Mouse (Mus musculus) erythroblast, adult 5-6 weeks (primary cell): ENCODE results near the gene Nt5dc3. TPM values are rescaled to one million over a fixed set of nuclear protein-coding genes. Genes with fewer than 3 reads are reported as not detected.
A peak's percentile ranks its signal among the peaks of the same experiment; 100 is the strongest.

ENCODE experiments used
- ATAC-seq: replicated peaks from 2 replicates; pipeline ENCODE4 v1.8.0; 2016; ENCODE audit warnings: moderate number of reproducible peaks, mild to moderate bottlenecking, moderate TSS enrichment, inconsistent platforms; ENCODE audit not compliant: poor library complexity, low FRiP score, severe bottlenecking
- total RNA-seq, 2 experiments: library from RNA; stranded (forward) in 1 of 2; stranded (reverse) in 1 of 2; fragments of 150-400 nt in 1 of 2; fragments of 200-764, 138-1000 nt in 1 of 2; gene quantifications; 2 replicates each; pipeline versions ENCODE4 v1.2.3 to v1.2.4; 2015 to 2017; ENCODE audit warnings: low replicate concordance in 2 of 2

The Nt5dc3 gene
- total RNA-seq (2015; ENCODE audit: low replicate concordance) (1.3 and 1.5 TPM in 2 replicates), total RNA-seq (2017; ENCODE audit: low replicate concordance) (0.17 and 0.70 TPM in 2 replicates)

GRCm38 (mm10) chr10:86778398-86779116 is at the start of gene Nt5dc3:
Gene Nt5dc3, plus strand, starts transcription at chr10:86779005.
- peak; percentile 96 for ATAC-seq

DNA sequence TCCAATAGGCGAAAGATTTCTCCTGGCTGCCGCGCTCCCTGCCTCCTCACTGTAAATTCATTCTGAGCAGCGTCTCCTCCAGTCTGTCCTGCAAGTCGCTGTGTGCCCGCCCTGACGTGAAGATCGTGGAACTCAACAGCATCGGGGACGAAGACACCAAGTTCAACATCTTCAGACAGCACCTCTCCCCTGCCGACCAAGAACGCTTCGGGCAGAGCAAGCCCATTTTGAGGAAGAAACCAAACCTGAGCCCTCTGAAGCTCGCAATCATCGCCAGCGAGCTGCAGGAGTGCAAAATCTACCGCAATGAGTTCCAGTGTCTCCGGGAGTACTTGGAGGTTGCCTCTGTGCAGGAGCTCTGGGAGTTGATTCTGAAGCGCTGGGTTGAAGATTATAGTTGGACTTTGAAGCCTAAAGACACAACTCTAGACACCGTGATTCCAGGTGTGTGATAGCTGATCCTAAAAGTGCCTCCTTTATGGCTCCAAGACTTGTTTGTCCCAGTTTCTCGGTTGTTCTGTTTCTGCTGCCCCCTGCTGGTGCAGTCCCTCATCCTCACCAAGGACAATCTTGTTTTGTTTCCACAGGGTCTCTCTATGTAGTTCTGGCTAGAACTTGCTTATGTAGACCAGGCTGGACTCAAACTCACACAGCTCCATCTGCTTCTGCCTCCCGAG is 47.8 kb upstream of the Nt5dc3 start:
- peak; percentile 74 for ATAC-seq

DNA sequence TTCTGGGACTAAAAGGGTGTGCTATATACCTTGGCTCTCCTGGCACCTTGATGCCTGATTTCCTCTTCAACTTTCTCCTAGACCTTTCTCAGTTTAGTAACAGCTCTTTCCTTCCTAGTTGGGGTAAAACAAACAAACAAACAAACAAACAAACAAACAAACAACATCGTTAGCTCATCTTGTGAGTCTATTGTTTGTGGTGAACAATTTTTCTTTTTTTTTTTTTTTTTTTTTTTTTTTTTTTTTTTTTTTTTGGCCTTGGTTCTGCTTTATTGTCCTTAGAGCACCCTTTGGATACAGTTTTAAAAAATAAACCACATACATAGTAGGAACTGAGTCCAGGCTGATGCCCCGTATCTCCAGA is 47.3 kb upstream of the Nt5dc3 start:
- no peak for ATAC-seq

- no peak for ATAC-seq
These were observed 43.8 kb upstream of the Nt5dc3 start for GRCm38 (mm10) chr10:86735036-86735435.

DNA sequence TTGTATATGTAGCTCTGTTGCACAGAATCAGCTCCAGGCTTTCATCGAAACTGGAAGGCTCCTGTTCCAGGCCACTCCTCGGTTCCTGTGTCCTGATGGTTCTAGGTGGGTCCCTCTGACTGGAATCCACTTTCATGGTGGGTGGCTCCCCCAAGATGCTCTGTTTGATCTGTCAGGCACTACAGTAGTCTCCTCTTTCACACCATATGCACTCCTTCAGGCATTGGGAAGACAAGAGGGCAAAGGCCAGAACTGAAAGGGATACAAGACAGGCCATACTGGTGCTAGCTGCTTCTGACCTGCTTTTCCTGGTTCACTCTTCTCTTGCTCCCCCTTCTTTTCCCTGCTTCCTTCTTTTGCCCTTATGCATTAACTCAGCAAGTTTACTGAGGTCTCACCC is 35.9 kb upstream of the Nt5dc3 start:
- no peak for ATAC-seq

- no peak for ATAC-seq
These were observed 34.5 kb upstream of the Nt5dc3 start for GRCm38 (mm10) chr10:86744306-86744705.

DNA sequence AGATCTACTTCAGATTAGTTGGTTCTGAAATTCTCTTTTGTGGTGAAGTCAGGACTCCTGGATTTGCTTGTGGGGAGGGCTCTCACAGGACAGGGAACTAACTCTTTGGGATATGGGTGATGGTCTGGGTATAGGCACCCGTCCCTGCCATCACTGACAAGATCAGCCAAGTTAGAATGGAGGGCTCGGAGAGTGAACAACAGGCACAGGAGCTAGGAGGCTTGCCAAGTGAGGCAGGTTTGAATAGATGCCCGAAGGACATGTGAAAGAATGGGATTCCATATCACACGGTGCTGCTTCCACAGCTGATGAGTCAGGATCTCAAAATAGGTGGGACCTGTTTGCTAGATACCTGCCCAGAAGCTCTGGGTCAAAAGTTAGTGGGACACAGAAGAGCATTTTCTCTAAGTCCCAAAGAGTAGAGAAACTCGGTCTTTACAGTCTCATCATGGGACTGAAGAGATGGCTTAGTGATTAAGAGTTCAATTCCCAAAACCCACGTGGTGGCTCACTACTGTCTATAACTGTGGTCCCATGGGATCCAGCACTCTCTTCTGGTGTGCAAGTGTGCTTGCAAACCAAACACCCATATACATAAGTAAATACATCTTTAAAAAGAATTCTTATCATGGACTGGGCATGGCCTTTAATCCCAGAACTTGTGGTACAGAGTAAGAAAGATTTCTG is 22.8 kb upstream of the Nt5dc3 start:
- ATAC-seq, result no peak

DNA sequence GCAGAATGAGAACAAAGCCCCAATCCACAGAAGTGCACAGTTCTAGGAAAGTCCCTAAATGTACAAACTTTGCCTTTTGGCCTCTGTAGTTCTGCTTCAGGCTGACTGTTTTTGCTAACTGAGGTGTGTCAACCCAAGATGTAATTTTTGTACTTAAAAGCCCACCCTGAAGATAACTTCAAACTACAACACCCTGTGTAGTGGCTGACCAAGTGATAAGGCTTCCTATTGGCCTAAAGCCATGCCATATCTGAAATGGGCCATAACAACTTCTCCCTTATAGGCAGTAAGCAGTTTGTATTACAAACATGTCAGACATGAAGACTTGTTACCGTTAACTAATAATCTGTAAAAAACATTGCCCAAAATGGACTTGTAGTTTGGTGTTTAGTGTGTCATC is 21.1 kb upstream of the Nt5dc3 start:
- ATAC-seq, result no peak

GRCm38 (mm10) chr10:86758211-86758610 is 20.6 kb upstream of the Nt5dc3 start:
- ATAC-seq, result no peak

GRCm38 (mm10) chr10:86761236-86761635 is 17.6 kb upstream of the Nt5dc3 start:
- no peak for ATAC-seq

DNA sequence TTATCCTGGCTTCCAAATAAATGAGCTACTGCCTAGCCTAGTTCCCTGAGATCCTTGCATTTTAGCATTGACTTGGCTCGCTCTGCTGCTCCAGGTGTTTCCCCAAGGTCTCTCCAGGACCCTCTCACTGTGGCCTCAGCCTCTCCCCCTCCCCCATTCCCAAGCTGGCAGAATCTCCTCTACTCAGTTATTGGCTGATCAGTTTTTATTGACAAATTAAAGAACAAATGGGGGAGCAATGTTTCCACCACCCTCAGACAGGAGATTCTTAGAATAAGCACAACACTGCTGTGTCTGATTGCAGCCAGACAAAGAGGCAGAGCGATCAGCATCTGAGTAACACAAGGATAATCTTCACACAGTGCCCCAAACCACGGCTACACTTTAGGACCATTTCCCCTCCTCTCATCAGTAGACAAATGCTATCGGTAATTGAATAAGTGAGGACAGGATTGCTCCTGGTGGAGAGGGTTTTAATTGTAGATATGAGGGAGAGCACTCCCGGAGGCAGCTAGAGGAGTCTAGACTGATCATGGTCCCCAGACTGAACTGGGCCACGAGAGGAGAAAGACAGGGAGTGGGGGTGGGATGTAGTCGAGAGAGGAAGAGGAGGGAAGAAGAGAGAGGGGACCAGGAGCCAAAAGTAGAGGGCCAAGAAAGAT is 17.0 kb upstream of the Nt5dc3 start:
- no peak for ATAC-seq

GRCm38 (mm10) chr10:86762384-86762730 is 16.4 kb upstream of the Nt5dc3 start:
- ATAC-seq, result no peak

GRCm38 (mm10) chr10:86763672-86764071 is 15.1 kb upstream of the Nt5dc3 start, which contains the start of gene Gm49358:
Gene Gm49358, plus strand, starts transcription at chr10:86763972.
- no peak for ATAC-seq

- ATAC-seq, result no peak
These were observed 13.3 kb upstream of the Nt5dc3 start for GRCm38 (mm10) chr10:86765344-86765966.

- no peak for ATAC-seq
These were observed 9.6 kb upstream of the Nt5dc3 start for GRCm38 (mm10) chr10:86769216-86769615.

- ATAC-seq, result no peak
These were observed 9.0 kb upstream of the Nt5dc3 start for GRCm38 (mm10) chr10:86769797-86770196.

- ATAC-seq, result no peak
These were observed 7.1 kb upstream of the Nt5dc3 start for GRCm38 (mm10) chr10:86771701-86772100.

DNA sequence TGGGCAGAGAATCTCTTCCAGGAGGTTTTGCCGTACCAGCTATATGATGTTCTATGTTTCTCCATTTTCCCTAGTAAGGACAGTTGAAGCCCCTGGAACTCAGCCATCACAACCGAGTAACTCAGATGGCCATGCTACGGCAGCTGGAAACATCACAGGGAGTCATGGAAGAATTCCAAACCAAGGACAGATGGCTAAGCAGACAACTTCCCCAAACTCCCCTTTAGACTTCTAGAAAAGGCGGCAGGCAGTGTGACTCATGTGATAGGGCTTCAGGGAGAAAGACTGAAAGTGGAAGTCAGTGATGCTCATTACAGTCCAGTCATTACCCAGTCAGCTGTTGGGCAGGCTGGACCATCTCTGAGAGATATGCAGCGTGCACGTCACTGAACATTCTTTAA is 6.6 kb upstream of the Nt5dc3 start:
- no peak for ATAC-seq

DNA sequence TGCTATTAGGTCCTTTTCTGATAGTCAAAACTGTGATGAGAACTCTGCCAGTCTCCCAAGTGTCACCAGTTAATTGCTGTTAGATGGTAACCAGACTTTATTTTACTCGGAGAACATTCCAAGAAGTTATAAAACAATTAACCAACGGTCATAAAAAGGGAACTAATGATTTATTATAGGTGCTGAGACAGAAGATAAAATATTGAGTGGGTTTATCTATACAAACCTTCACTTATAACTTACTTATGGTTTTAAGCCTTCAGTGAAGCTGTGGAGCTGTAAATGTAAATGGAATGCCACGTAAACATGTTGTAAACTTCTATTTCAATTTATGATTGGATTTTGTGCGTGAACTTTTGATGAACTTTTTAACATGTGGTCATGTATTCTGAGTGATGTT is 5.4 kb upstream of the Nt5dc3 start:
- no peak for ATAC-seq

- no peak for ATAC-seq
These were observed 2.5 kb upstream of the Nt5dc3 start for GRCm38 (mm10) chr10:86776281-86776680.
